ENCODE assay signal across 8 mouse cellular contexts in the genomic region with DNA sequence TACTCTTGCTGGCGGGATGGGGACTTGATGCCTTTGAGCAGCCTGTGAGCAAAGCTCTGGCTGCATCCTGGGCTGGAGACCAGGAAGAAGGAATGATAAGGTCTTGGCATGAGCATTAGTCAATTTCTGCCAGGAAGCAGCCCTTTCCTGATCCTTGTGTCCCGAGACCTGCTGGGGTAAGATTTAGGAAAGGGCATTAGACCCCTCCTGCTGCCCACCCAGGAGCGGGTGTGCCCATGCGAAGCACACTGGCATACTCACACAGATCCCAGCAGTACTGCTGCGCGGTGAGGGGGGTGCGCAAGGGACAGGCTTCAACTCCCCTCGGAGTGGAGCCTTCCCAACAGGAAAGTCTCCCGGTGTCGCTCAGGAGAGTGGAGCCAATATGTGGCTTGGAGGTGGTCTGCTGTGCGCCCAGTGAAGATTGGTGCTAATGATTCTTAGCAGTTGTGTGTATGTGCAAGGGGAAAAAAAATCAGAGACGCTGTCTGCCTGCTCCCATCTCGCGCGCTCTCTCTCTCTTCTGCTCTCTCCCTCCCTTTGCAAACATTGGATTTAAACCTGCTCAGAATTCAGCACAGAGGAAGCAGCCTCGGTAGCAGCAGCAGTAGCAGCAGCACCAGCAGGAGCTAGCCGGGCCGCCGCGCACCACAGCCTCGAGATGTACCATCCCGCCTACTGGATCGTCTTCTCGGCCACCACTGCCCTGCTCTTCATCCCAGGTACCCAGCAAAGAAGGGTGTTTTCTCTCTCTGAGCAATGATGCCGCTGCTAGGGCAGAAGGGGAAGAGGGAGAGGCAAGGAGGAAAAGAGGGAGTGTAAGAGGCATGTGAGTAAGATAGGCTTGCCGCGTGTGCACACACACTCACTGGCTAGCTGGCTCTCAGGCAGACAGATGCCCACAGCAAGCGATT. TPM values are rescaled to one million over a fixed set of nuclear protein-coding genes. Genes with fewer than 3 reads are reported as not detected.
DNase-seq lines count a peak whose midpoint lies in the region; ATAC-seq and TF ChIP-seq lines count a peak whose summit lies in the region.

Opcml (plus strand) TSS at position 51 of the 914 bp plus-strand sequence.

- peak within 1 kb of the TSS; percentile 82 for H3K4me2 ChIP-seq in forebrain, embryonic 13.5 days
- peak within 1 kb of the TSS; percentile 69 for H3K4me2 ChIP-seq in midbrain, postnatal 0 days (ENCODE audit: low read depth, low read length, poor library complexity, severe bottlenecking)

- peak within 1 kb of the TSS; percentile 64 for H3K9ac ChIP-seq in forebrain, embryonic 13.5 days
- H3K9ac ChIP-seq in midbrain, postnatal 0 days (replicated peaks; ENCODE audit: low read length, poor library complexity, severe bottlenecking), result peak within 1 kb of the TSS; percentile 59

- peak; percentile 2 to 9 for DNase-seq in cerebellum, adult 18-20 months
- DNase-seq in cerebellum, adult 11 months, result no peak
- peak; percentile 22 for DNase-seq in WW6 (ENCODE audit: low read depth, low spot score)
- DNase-seq in layer of hippocampus, postnatal 10 days (ENCODE audit: low spot score in 2 of 2), result peak; percentile 66 to 69
- DNase-seq in midbrain, postnatal 0 days (ENCODE audit: low spot score), result peak; percentile 70
- no peak for DNase-seq in gastrocnemius, adult 8-10 months (ENCODE audit: low spot score in 2 of 2)
- DNase-seq in spleen, postnatal 14 days (ENCODE audit: low spot score in 2 of 2), result no peak

- 1% methylated on average over 28 of the region's 28 CpGs for WGBS in forebrain, embryonic 13.5 days
- 1% methylated on average over 28 of the region's 28 CpGs for WGBS in midbrain, postnatal 0 days

- H3K27ac ChIP-seq in forebrain, embryonic 13.5 days, result peak within 1 kb of the TSS; percentile 44; the same call in 1 of the 2 replicates
- peak within 1 kb of the TSS; percentile 78 for H3K27ac ChIP-seq in midbrain, postnatal 0 days (ENCODE audit: low read depth, low read length)

- TF ChIP-seq CTCF in midbrain, postnatal 0 days (IDR thresholded peaks at IDR 0.05), result 0 out of 2 replicates have a peak, but pooled peaks have one; percentile 8

- H3K27me3 ChIP-seq in forebrain, embryonic 13.5 days, result peaks cover 30% of the 10 kb centered on the region
- no peaks in the 10 kb centered on the region for H3K27me3 ChIP-seq in midbrain, postnatal 0 days (ENCODE audit: insufficient read depth, low read length)

- peak; percentile 92 for ATAC-seq in forebrain, embryonic 13.5 days
- peak; percentile 84 for ATAC-seq in midbrain, postnatal 0 days (ENCODE audit: low FRiP score)

- no peaks in the 10 kb centered on the region for H3K9me3 ChIP-seq in forebrain, embryonic 13.5 days (replicated peaks)
- H3K9me3 ChIP-seq in midbrain, postnatal 0 days (ENCODE audit: low read length), result no peaks in the 10 kb centered on the region

- H3K4me3 ChIP-seq in forebrain, embryonic 13.5 days, result peak within 1 kb of the TSS; percentile 47
- H3K4me3 ChIP-seq in midbrain, postnatal 0 days (ENCODE audit: low read depth, low read length), result peak within 1 kb of the TSS; percentile 48

- peaks cover 14% of the 10 kb centered on the region for H3K4me1 ChIP-seq in forebrain, embryonic 13.5 days
- no peaks in the 10 kb centered on the region for H3K4me1 ChIP-seq in midbrain, postnatal 0 days (ENCODE audit: insufficient read depth, low read length)

- H3K36me3 ChIP-seq in forebrain, embryonic 13.5 days (ENCODE audit: poor library complexity, severe bottlenecking), result no peaks in the 10 kb centered on the region
- H3K36me3 ChIP-seq in midbrain, postnatal 0 days (ENCODE audit: insufficient read depth, low read length), result no peaks in the 10 kb centered on the region

RNA-seq across cellular contexts. Expression of gene Opcml, which starts in this region (rescaled TPM):
- 14.1 and 15.9 TPM in 2 replicates for polyA plus RNA-seq in forebrain, embryonic 13.5 days (2015; fragmentation: Nextera tagmentation; extraction: Ambion mirVana)
- 100 to 1,000 TPM; 363 to 385 TPM for total RNA-seq in layer of hippocampus, postnatal 10 days (2021)
- 128 and 159 TPM in 2 replicates for total RNA-seq in midbrain, postnatal 0 days (2014; rRNA removed)
- polyA plus RNA-seq in midbrain, postnatal 0 days (2015; fragmentation: Nextera tagmentation; extraction: Ambion mirVana), result 51.5 and 71.2 TPM in 2 replicates
- 1 to 10 TPM in 3 of 4 experiments, under 1 TPM in 1; 0.97 to 1.8 (median 1.2) TPM for total RNA-seq in gastrocnemius, adult 8-10 months (2022)

Comparison
In these comparisons a context has a peak if more than half of its experiments do, and no peak if none do; other contexts are left out.
1. RNA of gene Opcml (total RNA-seq): 363 to 385 TPM in layer of hippocampus, postnatal 10 days and 128 to 159 TPM in midbrain, postnatal 0 days; 0.97 to 1.8 TPM in gastrocnemius, adult 8-10 months; every median in the first group is over 10 times any median in the second.
2. DNase-seq: peak in cerebellum, adult 18-20 months (2 of 2), WW6 (single experiment), layer of hippocampus, postnatal 10 days (2 of 2) and midbrain, postnatal 0 days (single experiment); none in cerebellum, adult 11 months (single experiment), gastrocnemius, adult 8-10 months (0 of 2) and spleen, postnatal 14 days (0 of 2).